Mouse (Mus musculus) liver, embryonic 13.5 days (tissue): ENCODE measurements around the gene Aoc1. TPM values are rescaled to one million over a fixed set of nuclear protein-coding genes. Genes with fewer than 3 reads are reported as not detected.

Source experiments
- ATAC-seq: fragments of 200-750 bp; cut with Nextera tagmentation; 2 replicates; pipeline ENCODE4 v1.8.0; 2017; ENCODE audit warnings: low read depth, mild to moderate bottlenecking, moderate number of reproducible peaks, moderate library complexity
- DNase-seq: peaks from one replicate; pipeline ENCODE4 v3.0.0; 2022
- H3K27ac ChIP-seq: fragments of 300-500 bp; sonication (generic); 2 replicates; pipeline ENCODE4 v1.5.1; 2015; ENCODE audit warnings: moderate library complexity, mild to moderate bottlenecking, inconsistent platforms
- H3K27me3 ChIP-seq: fragments of 300-500 bp; sonication (generic); 2 replicates; pipeline ENCODE4 v1.6.1; 2015; ENCODE audit warnings: mild to moderate bottlenecking, inconsistent platforms
- H3K36me3 ChIP-seq: fragments of 300-500 bp; sonication (generic); 2 replicates; pipeline ENCODE4 v1.6.1; 2015; ENCODE audit warnings: mild to moderate bottlenecking, inconsistent platforms
- H3K4me1 ChIP-seq: fragments of 300-500 bp; sonication (generic); replicated peaks from 2 replicates; pipeline ENCODE4 v1.6.1; 2015; ENCODE audit warnings: inconsistent platforms
- H3K4me2 ChIP-seq: fragments of 300-500 bp; sonication (generic); 2 replicates; pipeline ENCODE4 v1.6.1; 2015; ENCODE audit warnings: inconsistent platforms, mild to moderate bottlenecking, moderate library complexity
- H3K4me3 ChIP-seq: fragments of 300-500 bp; sonication (generic); replicated peaks from 2 replicates; pipeline ENCODE4 v1.5.1; 2015; ENCODE audit warnings: mild to moderate bottlenecking, inconsistent platforms
- H3K9ac ChIP-seq: fragments of 300-500 bp; sonication (generic); 2 replicates; pipeline ENCODE4 v1.6.1; 2015; ENCODE audit warnings: mild to moderate bottlenecking, inconsistent platforms
- H3K9me3 ChIP-seq: fragments of 300-500 bp; sonication (generic); replicated peaks from 2 replicates; pipeline ENCODE4 v1.6.1; 2016; ENCODE audit warnings: inconsistent platforms
- WGBS: fragments of 180-500 bp; shearing (Covaris S2); methylation state at CpG from one replicate; pipeline ENCODE4 v1.1.7; 2015; ENCODE audit not compliant: insufficient replicate concordance; 5-methylcytosine and 5-hydroxymethylcytosine counted together
- polyA plus RNA-seq: library from polyadenylated mRNA; unstranded; fragments of >200 nt; fragmentation: Nextera tagmentation; extraction: Ambion mirVana; gene quantifications from 2 replicates; pipeline ENCODE4 v1.2.1, GENCODE M21; 2015

Gene Aoc1
- polyA plus RNA-seq, 1 experiment from 2014 or later, result not detected

DNA sequence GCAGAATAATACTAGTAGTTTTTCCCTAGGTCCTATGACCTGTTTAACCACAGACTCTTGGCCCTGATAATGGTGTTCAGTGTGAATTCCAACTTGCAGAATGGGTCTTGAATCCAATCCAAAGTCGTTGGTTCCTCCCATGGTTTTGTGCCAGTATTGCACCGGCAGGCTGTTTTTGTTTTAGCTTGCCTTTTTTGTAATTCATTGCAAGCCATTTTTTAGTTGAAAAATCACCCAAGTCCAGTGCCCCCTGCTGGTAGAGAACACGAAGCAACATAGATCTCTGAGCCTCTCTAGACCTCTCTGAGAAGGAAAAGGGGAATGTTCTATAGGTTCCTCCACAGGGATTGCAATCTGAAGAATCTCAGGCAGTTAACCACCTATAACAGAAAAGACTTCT is 39.3 kb downstream of the Aoc1 start:
- no peak overlapping the region for H3K4me3 ChIP-seq
- H3K4me2 ChIP-seq, result no peak overlapping the region
- ATAC-seq, result no peak
- no peak overlapping the region for H3K27ac ChIP-seq
- 18% methylated on average over 3 of the region's 3 CpGs for WGBS
- H3K9ac ChIP-seq, result no peak overlapping the region
- H3K4me1 ChIP-seq, result no peaks in the 10 kb centered on the region
- DNase-seq, result no peak
- H3K27me3 ChIP-seq, result no peaks in the 10 kb centered on the region
- H3K36me3 ChIP-seq, result no peaks in the 10 kb centered on the region
- no peaks in the 10 kb centered on the region for H3K9me3 ChIP-seq

DNA sequence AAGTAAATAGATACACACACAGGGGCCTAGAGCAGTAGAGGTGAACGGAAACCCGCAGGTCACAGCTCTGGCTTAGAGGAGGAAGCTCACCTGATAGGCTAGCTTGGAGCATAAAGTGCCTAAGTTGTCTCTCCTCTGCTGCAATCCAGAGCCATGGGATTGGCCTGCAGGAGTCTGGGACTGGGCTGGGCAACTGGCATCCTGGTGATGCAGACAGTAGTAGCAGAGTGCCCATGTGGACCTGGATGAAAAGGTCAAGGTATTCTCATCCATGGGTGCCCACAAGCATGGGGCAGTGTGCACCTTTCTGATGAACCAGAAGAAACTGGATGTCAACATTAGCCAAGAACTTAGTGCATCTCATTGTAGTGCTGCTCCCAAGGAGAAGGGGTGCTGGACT is 40.9 kb downstream of the Aoc1 start:
- Histone ChIP-seq H3K4me2 (no peak overlapping the region), H3K4me3 (no peak overlapping the region), H3K9me3 (no peaks in the 10 kb centered on the region), H3K27ac (no peak overlapping the region), H3K27me3 (no peaks in the 10 kb centered on the region), H3K4me1 (no peaks in the 10 kb centered on the region), H3K36me3 (no peaks in the 10 kb centered on the region), H3K9ac (no peak overlapping the region)
- no peak for DNase-seq
- 83% methylated on average over 2 of the region's 2 CpGs for WGBS
- ATAC-seq, result no peak

DNA sequence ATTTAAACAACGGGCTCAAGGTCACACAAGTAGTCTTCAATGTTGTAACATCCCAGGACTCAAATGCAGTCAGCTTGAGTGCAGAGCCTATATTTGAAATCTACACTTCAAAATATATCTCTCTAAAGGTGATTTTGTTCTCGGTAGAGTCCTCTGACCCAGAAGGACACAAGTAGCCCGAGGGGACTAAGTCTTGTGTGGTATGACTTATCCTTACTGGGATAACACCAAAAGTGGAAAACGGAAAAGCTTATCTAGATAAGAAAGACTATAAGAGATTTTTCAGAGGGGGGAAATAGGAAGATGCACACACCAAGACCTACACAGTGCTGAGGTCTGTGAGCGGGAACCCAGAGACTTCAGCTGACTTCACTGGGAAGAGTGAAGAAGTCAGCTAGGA is 56.9 kb downstream of the Aoc1 start, which contains the start of gene 1600015I10Rik:
Gene 1600015I10Rik (plus strand): TSS at position 301 of the 400 bp plus-strand sequence.
- Histone ChIP-seq H3K4me2 (no peak within 1 kb of the TSS), H3K27ac (no peak within 1 kb of the TSS), H3K4me1 (no peaks in the 10 kb centered on the region), H3K4me3 (no peak within 1 kb of the TSS), H3K9ac (no peak within 1 kb of the TSS), H3K27me3 (no peaks in the 10 kb centered on the region), H3K9me3 (no peaks in the 10 kb centered on the region), H3K36me3 (no peaks in the 10 kb centered on the region)
- 62% methylated on average over 5 of the region's 5 CpGs for WGBS
- DNase-seq (no peak), ATAC-seq (no peak)

DNA sequence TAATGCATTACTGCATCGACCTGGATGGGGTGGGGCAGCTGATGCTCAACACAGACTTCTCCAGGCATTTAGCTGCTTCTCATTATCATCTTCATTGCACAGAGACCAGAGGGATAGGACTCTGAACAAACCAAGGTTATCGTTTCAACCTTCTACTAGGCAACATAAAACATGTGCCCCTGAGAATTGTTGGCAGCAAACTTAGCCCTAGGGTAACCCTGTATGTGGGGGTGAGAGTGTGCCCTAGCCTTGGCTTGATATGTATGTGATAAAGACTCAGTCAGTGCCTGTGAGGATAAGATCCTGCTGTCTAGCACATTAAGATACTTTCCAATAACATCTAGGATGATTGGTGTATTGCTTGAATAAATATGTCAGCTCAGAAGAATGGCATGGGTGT is 76.9 kb downstream of the Aoc1 start:
- H3K27me3 ChIP-seq, result no peaks in the 10 kb centered on the region
- H3K9me3 ChIP-seq, result no peaks in the 10 kb centered on the region
- ATAC-seq (no peak), DNase-seq (no peak)
- H3K4me2 ChIP-seq, result no peak overlapping the region
- no peak overlapping the region for H3K9ac ChIP-seq
- WGBS, result 48% methylated on average over 2 of the region's 2 CpGs
- no peak overlapping the region for H3K27ac ChIP-seq
- no peaks in the 10 kb centered on the region for H3K4me1 ChIP-seq
- no peaks in the 10 kb centered on the region for H3K36me3 ChIP-seq
- no peak overlapping the region for H3K4me3 ChIP-seq

DNA sequence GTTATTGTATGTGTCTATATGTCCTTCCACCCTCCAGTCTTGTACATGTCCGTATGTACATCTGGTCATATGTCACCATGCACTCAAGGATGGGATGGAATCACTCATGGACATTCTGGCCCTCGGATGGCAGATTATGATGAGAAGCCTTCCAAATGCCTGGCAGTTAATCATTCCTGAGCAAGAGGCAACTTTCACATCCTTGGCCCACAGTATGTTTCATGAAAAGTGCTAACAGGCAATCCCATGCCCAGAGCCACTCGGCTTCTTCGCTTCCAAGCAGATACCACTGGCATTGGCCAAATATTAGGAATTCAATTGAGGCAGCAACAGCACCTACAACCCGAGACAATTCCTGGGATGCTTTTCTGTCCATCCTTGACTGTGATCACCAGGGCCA is 78.0 kb downstream of the Aoc1 start:
- no peaks in the 10 kb centered on the region for H3K4me1 ChIP-seq
- no peak for DNase-seq
- no peak overlapping the region for H3K9ac ChIP-seq
- H3K27me3 ChIP-seq, result no peaks in the 10 kb centered on the region
- H3K9me3 ChIP-seq, result no peaks in the 10 kb centered on the region
- WGBS, result 59% methylated on average over 5 of the region's 5 CpGs
- H3K4me3 ChIP-seq, result no peak overlapping the region
- H3K4me2 ChIP-seq, result no peak overlapping the region
- H3K27ac ChIP-seq, result no peak overlapping the region
- no peak for ATAC-seq
- H3K36me3 ChIP-seq, result no peaks in the 10 kb centered on the region

DNA sequence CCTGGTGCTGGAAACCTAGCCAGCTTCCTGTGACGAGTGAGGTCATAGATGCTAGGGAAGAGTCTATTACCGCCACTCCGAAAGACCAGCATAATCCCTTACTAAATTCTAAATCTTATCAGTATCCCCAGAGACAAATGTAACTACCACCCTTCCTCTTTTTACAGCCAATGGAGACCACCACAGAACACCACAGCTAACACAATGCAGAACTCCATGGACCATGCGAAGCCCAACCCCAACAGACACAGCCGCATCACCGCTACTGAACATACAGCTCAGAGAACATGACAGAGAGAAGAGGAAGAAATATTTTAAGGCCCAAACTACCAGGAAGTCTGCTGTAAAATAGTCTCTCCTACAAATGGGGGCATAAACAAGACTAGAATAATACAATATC is 78.9 kb downstream of the Aoc1 start:
- Histone ChIP-seq H3K9ac (no peak overlapping the region), H3K9me3 (no peaks in the 10 kb centered on the region), H3K36me3 (no peaks in the 10 kb centered on the region), H3K4me3 (no peak overlapping the region), H3K4me1 (no peaks in the 10 kb centered on the region), H3K4me2 (no peak overlapping the region), H3K27me3 (no peaks in the 10 kb centered on the region), H3K27ac (no peak overlapping the region)
- WGBS, result 30% methylated on average over 6 of the region's 6 CpGs
- DNase-seq (no peak), ATAC-seq (no peak)

DNA sequence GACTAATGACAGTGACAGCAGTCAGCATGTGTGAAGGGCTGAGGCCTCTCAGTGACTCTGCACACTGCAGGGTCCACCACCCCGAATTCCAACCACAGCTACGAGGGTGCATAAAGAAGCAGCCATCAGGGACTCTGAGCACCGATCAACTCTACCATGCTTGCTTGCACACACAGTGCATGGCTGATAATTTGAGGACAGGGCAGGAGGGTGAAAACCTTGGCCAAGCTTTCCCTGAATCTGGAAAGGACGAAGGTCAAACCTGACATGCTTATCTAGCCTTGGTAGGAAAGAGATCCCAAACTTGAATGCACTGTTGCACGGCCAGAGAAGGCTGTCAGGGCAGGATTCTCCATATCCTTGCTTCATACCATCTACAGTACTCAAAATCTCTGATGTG is 80.5 kb downstream of the Aoc1 start:
- Histone ChIP-seq H3K27me3 (no peaks in the 10 kb centered on the region), H3K9ac (no peak overlapping the region), H3K4me3 (no peak overlapping the region), H3K4me1 (no peaks in the 10 kb centered on the region), H3K9me3 (no peaks in the 10 kb centered on the region), H3K36me3 (no peaks in the 10 kb centered on the region), H3K4me2 (no peak overlapping the region), H3K27ac (no peak overlapping the region)
- ATAC-seq (no peak), DNase-seq (no peak)
- 60% methylated on average over 5 of the region's 5 CpGs for WGBS

DNA sequence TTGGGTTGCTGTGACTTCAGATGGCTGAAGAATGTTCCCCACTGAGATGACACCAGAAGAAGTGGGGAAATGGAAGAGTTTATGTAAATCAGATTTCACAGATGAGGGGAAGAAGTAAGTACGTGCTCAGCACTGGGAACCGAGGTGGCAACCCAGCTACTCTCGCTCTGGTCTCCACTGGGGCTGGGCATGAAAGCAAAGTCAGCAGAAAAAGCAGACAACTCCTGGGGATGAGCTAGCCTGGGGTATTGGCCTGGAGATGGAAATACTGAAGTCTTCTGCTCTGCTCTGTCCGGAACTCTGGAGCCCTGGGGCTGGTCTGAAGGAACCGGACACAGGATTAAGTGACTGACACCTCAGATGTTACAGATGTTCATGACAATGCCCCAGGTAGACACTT is 81.5 kb downstream of the Aoc1 start:
- 71% methylated on average over 5 of the region's 5 CpGs for WGBS

DNA sequence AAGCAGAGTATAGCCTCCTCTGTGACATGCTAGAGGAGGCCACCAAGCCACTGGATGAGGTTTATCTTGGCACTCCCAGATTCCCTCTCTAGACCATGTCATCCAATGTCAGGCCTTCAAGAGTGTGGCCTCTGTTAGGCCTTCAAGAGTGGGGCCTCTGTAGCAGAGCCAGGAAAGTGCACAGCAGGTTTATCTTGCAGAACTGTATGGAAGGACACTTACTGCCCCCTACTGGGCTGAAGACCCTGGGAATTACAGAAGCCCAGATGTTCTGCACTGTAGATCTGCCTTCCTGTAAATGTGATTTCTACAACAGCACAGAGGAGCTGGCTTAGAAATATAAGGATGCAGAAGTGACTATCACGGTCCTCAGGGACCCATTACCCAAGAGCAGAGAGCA is 82.2 kb downstream of the Aoc1 start:
- Histone ChIP-seq H3K36me3 (no peaks in the 10 kb centered on the region), H3K4me3 (no peak overlapping the region), H3K4me1 (no peaks in the 10 kb centered on the region), H3K9ac (no peak overlapping the region), H3K9me3 (no peaks in the 10 kb centered on the region), H3K27me3 (no peaks in the 10 kb centered on the region), H3K4me2 (no peak overlapping the region), H3K27ac (no peak overlapping the region)
- DNase-seq (no peak), ATAC-seq (no peak)
- 11% methylated on average over 1 of the region's 1 CpGs for WGBS

More for the DNA sequence above, 81.5 kb downstream of the Aoc1 start:
- Histone ChIP-seq H3K9ac (no peak overlapping the region), H3K4me1 (no peaks in the 10 kb centered on the region), H3K4me3 (no peak overlapping the region), H3K4me2 (no peak overlapping the region), H3K27me3 (no peaks in the 10 kb centered on the region), H3K36me3 (no peaks in the 10 kb centered on the region), H3K9me3 (no peaks in the 10 kb centered on the region), H3K27ac (no peak overlapping the region)
- ATAC-seq (no peak), DNase-seq (no peak)

DNA sequence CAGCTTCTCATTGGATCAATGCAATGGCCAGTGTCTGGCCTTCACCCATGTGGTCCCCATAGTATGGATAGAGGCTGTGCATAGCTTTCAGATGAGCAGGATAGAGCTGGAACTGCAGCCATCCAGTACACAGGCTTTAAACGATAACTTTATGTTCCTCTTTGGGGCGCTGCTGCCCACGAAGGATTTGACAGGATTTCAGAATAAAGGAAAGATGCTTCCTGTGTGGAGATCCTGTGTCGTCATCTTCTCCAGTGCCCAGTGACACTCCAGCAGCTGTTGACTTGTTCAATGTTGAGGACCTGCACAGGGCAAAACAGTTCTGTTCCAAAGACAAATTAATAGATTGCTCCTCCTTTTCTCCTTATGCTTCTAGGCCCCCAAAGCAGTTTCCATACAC is 84.1 kb downstream of the Aoc1 start:
- Histone ChIP-seq H3K27ac (no peak overlapping the region), H3K4me3 (no peak overlapping the region)
- DNase-seq, result no peak

DNA sequence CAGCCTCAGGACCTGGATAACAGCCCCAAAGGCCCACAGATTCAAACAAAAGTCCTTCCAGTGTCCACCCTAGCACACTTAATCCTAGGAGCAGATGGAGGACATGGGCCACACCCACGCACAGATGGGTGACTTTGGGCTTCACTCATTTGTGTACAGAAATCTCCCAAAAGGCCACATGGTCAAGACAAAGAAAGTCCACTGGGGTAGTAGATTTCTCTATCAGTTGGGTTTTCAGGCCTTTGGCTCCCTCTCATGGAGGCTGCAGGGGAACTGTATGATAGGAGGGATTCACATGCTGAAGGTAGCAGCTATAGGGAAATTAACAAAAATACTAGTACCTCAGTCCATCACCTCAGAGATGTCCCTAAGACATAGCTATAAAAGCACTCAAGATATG is 85.4 kb downstream of the Aoc1 start:
- no peaks in the 10 kb centered on the region for H3K9me3 ChIP-seq
- DNase-seq, result no peak
- H3K4me2 ChIP-seq, result no peak overlapping the region
- H3K9ac ChIP-seq, result no peak overlapping the region
- no peak overlapping the region for H3K27ac ChIP-seq
- H3K4me1 ChIP-seq, result no peaks in the 10 kb centered on the region
- H3K4me3 ChIP-seq, result no peak overlapping the region
- no peak for ATAC-seq
- WGBS, result 38% methylated on average over 1 of the region's 1 CpGs
- H3K36me3 ChIP-seq, result no peaks in the 10 kb centered on the region
- H3K27me3 ChIP-seq, result no peaks in the 10 kb centered on the region

More for the DNA sequence above, 84.1 kb downstream of the Aoc1 start:
- Histone ChIP-seq H3K27me3 (no peaks in the 10 kb centered on the region), H3K9ac (no peak overlapping the region), H3K36me3 (no peaks in the 10 kb centered on the region), H3K4me1 (no peaks in the 10 kb centered on the region), H3K4me2 (no peak overlapping the region), H3K9me3 (no peaks in the 10 kb centered on the region)
- WGBS, result 28% methylated on average over 4 of the region's 4 CpGs
- ATAC-seq, result no peak
